Mouse (Mus musculus) heart, postnatal 0 days (tissue): ENCODE data around the gene Eif2b5.

Experiments
- CTCF ChIP-seq: IDR thresholded peaks from 2 replicates; pipeline ENCODE4 v1.5.1; 2016; ENCODE audit warnings: antibody characterized with exemption, control low read depth, low read depth
- EP300 ChIP-seq: IDR thresholded peaks from 2 replicates; pipeline ENCODE4 v1.6.1; 2016; ENCODE audit warnings: antibody characterized with exemption, low read depth

- TF ChIP-seq CTCF (no peak), EP300 (no peak)
Measured at GRCm38 (mm10) chr16:20530941-20531340, 32.3 kb downstream of the Eif2b5 start.
